Mouse (Mus musculus) frontal cortex, postnatal 36 days (tissue): ENCODE results near the gene Gm3417.
"Not testable (repeated sequence)": the region's sequence is repeated elsewhere in the genome, so short reads cannot be mapped to it uniquely, and the experiment has no call there.

Experiments
- DNase-seq, 2 experiments: peaks; one replicate each; pipeline ENCODE4 v3.0.0; 2022; ENCODE audit warnings: low spot score in 2 of 2

Gm3417 gene

DNA sequence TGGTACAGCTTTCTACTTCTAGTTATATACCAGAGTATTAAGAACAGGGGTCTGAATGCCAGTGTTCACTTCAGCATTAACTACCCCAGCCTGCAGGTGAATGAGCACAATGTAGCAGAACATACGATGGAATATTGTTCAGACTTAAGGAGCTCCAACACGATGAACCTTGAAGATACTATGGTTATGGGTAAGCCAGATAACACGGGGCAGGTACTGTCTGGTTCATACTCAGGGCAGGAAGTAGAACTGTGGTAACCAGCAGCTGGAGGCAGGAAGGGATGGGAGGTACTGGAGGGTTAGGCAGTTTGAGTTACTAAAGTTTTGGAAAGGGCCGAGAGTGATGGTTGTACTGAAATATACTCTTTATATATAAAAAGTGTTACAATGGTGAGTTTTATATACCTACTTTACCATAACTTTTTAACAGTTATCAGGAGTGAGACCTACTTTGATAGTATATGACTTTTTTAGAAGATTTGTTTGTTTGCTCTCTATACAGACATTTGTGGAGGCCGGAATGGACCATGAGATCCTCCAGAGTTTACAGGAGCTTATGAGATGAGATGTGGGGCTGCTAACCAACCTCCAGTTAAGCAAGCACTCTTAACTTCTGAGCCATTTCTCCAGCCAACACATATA is 19.8 kb downstream of the Gm3417 start:
- DNase-seq, result no peak

- DNase-seq, result no peak
Observed at GRCm38 (mm10) chr17:14953452-14953851, 25.1 kb downstream of the Gm3417 start.

DNA sequence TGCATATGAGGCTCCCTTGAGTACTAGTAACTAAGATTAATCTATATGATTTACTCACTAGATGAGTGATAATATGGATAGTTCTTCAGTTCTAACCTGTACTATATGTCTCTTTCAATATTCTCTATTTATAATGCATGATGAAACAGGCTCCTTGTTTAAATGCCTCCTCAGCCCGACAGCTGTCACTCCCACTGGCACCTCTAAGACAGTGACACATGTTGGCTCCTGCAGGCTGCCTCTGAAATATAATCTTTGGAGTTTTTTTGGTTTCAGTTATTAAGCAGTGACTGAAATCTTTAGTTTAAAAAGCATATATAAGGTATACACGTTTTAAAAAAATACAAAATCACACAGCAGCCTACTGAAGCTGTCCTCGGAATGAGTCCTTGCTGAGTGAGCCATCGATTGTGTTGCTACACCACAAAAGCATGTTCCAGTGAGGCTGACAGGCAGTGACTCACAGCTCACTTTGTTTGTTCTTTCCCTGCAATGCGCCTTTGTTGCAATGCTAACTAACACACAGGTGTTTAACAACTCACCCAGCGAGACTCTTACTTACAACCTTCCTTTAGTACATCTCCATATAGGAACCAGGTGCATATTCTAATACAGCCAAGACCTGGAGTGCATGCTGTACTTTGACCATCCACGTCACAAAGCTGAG is 29.3 kb downstream of the Gm3417 start:
- DNase-seq, result no peak

- DNase-seq, result no peak
Observed at GRCm38 (mm10) chr17:14944551-14944950, 34.0 kb downstream of the Gm3417 start.

DNA sequence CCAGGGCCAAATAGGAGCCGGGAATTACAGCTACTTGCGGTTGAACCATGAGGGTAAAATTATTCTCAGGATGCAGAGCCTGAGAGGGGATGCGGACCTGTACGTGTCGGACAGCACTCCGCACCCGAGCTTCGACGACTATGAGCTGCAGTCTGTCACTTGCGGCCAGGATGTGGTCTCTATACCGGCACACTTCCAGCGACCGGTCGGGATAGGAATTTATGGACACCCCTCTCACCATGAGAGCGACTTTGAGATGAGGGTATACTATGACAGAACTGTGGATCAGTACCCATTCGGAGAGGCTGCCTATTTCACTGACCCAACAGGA is 34.9 kb downstream of the Gm3417 start:
- no peak for DNase-seq

GRCm38 (mm10) chr17:14943009-14943728 is 35.4 kb downstream of the Gm3417 start, which contains the start of the genes Wdr27 and 1600012H06Rik:
Wdr27 (minus strand) TSS chr17:14943158.
1600012H06Rik (plus strand) TSS chr17:14943184.
- peak; percentile 99 for DNase-seq

GRCm38 (mm10) chr17:14942181-14942580 is 36.4 kb downstream of the Gm3417 start:
- DNase-seq, result peak in 1 of 2 experiments; percentile 9

- no peak for DNase-seq
Observed at GRCm38 (mm10) chr17:14935841-14936605, 42.6 kb downstream of the Gm3417 start.

DNA sequence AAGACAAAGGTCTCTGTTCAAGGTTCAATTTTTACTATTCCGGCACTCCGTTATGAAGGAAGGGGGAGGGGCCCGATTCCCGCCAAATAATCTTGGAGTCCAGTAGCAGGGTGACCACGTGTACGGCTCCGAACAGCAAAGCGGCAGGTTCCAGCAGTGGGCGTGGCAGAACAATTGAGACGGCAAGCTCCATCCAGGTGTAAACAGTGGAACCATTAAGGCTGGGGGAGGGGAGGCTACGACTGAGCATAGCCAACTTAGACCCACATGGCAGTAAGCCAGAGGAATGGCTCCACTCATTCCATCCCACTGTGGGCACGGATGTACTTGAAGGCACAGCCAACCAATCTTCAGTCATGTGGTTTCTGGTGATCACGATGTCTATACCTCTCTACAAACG is 43.3 kb downstream of the Gm3417 start:
- DNase-seq, result not testable (repeated sequence)

- no peak for DNase-seq
Observed at GRCm38 (mm10) chr17:14931469-14931868, 47.1 kb downstream of the Gm3417 start.

- DNase-seq, result no peak
Observed at GRCm38 (mm10) chr17:14930697-14931096, 47.9 kb downstream of the Gm3417 start.

- no peak for DNase-seq
Observed at GRCm38 (mm10) chr17:14928631-14929030, 50.0 kb downstream of the Gm3417 start.

- no peak for DNase-seq
Observed at GRCm38 (mm10) chr17:14927644-14928218, 50.9 kb downstream of the Gm3417 start.

DNA sequence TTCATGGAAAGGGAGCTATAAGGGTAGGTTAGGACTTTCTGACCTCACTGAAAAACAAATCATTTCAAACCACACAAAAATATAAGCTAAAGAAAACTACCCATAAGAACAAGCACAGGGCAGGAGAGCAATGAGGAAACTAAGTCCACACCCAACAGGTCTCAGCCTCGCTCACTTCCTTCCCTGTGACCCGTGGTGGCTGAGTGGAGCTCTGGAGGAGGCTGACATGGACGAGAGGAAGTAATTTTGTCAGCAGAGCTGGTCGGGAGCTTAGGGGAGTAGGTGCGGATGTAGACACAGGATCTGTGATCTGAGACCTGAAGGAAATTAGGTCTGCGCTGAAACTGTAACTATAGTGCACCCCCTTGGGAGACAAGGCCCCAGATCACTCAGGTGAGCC is 57.0 kb downstream of the Gm3417 start:
- no peak for DNase-seq

DNA sequence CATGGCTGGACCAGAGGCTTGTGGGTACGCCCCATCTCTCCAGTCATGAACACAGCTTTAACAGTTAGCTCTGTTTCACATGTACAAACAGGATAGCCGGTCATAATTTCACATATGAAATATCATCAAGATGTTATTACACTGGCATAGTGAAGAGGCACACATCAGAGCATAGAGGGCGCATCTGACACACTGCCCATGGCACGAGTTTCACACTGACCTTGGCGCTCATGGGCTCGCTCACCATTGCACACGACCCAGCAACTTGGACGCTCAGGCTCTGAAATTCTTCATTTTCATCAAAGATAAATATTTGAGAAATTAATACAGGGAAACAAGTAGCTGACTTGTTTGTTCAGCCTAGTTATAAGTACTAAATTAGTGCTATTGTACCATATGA is 60.7 kb downstream of the Gm3417 start:
- DNase-seq, result no peak

DNA sequence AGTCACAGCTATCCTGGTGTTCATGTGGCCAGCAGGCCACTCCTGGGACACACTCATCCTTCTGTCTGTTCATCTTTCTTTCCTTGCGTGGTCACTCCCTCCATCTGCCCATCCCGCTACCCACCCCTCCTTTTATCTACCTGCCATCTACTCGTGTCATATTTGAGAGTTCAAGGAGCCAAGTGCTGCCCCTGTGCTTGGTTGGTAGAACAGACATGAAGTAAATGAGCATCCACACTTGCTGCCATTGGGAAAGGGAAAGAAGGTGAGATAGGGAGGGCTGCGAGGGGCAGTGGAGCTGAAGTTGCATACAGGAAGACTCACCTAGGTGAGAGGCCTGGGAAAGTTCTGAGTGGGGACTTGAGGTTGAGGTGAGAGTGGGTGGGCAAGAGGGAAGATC is 64.2 kb downstream of the Gm3417 start:
- DNase-seq, result no peak
